Mouse (Mus musculus): Measurements from ENCODE around the gene Tenm3.

Tenm3 gene

GRCm38 (mm10) chr8:48437523-48438207, 406.1 kb downstream of the Tenm3 start:
- no peak for DNase-seq

- no peak for DNase-seq
Measured at GRCm38 (mm10) chr8:48425101-48425500, 418.6 kb downstream of the Tenm3 start.

- no peak for DNase-seq
Measured at GRCm38 (mm10) chr8:48417714-48418113, 426.0 kb downstream of the Tenm3 start.

- DNase-seq, result no peak
Measured at GRCm38 (mm10) chr8:48410916-48411315, 432.8 kb downstream of the Tenm3 start.

GRCm38 (mm10) chr8:48400572-48400972, 443.2 kb downstream of the Tenm3 start:
- no peak for DNase-seq

GRCm38 (mm10) chr8:48385833-48386232, 457.9 kb downstream of the Tenm3 start:
- no peak for DNase-seq

GRCm38 (mm10) chr8:48380035-48380434, 463.7 kb downstream of the Tenm3 start:
- DNase-seq, result no peak

GRCm38 (mm10) chr8:48376774-48377173, 467.0 kb downstream of the Tenm3 start:
- no peak for DNase-seq

GRCm38 (mm10) chr8:48375183-48375582, 468.6 kb downstream of the Tenm3 start:
- DNase-seq, result no peak

GRCm38 (mm10) chr8:48373404-48373803, 470.3 kb downstream of the Tenm3 start:
- DNase-seq, result no peak

GRCm38 (mm10) chr8:48367164-48367563, 476.6 kb downstream of the Tenm3 start:
- no peak for DNase-seq

GRCm38 (mm10) chr8:48356849-48357248, 486.9 kb downstream of the Tenm3 start:
- no peak for DNase-seq

GRCm38 (mm10) chr8:48353458-48353857, 490.3 kb downstream of the Tenm3 start:
- DNase-seq, result no peak

GRCm38 (mm10) chr8:48348901-48349300, 494.9 kb downstream of the Tenm3 start:
- DNase-seq, result no peak

GRCm38 (mm10) chr8:48348386-48348785, 495.4 kb downstream of the Tenm3 start:
- DNase-seq, result no peak

- no peak for DNase-seq
Measured at GRCm38 (mm10) chr8:48343067-48343420, 500.7 kb downstream of the Tenm3 start.

- DNase-seq, result no peak
Measured at GRCm38 (mm10) chr8:48342321-48343066, 501.3 kb downstream of the Tenm3 start.

- DNase-seq, result no peak
Measured at GRCm38 (mm10) chr8:48341692-48342091, 502.1 kb downstream of the Tenm3 start.

- DNase-seq, result no peak
Measured at GRCm38 (mm10) chr8:48341276-48341675, 502.5 kb downstream of the Tenm3 start.

- DNase-seq, result no peak
Measured at GRCm38 (mm10) chr8:48322655-48323265, 521.0 kb downstream of the Tenm3 start.

GRCm38 (mm10) chr8:48322240-48322639, 521.5 kb downstream of the Tenm3 start:
- no peak for DNase-seq

- DNase-seq, result no peak
Measured at GRCm38 (mm10) chr8:48319674-48320073, 524.1 kb downstream of the Tenm3 start.

- no peak for DNase-seq
Measured at GRCm38 (mm10) chr8:48317498-48317897, 526.3 kb downstream of the Tenm3 start.

- no peak for DNase-seq
Measured at GRCm38 (mm10) chr8:48315605-48316004, 528.1 kb downstream of the Tenm3 start.

All from kidney, postnatal 14 days (tissue).